Mouse (Mus musculus) intestine, embryonic 15.5 days (tissue): ENCODE measurements around the gene Ttc32. TPM values are rescaled to one million over a fixed set of nuclear protein-coding genes. Genes with fewer than 3 reads are reported as not detected.
"Not testable (repeated sequence)": the region's sequence is repeated elsewhere in the genome, so short reads cannot be mapped to it uniquely, and the experiment has no call there.

Experiments
- ATAC-seq: fragments of 200-750 bp; cut with Nextera tagmentation; 2 replicates; pipeline ENCODE4 v1.8.0; 2017; ENCODE audit warnings: moderate TSS enrichment, moderate library complexity
- H3K27ac ChIP-seq: fragments of 300-500 bp; sonication (generic); 2 replicates; pipeline ENCODE4 v1.5.1; 2015; ENCODE audit warnings: mild to moderate bottlenecking, inconsistent platforms
- H3K27me3 ChIP-seq: fragments of 300-500 bp; sonication (generic); replicated peaks from 2 replicates; pipeline ENCODE4 v1.6.1; 2015; ENCODE audit warnings: inconsistent platforms
- H3K36me3 ChIP-seq: fragments of 300-500 bp; sonication (generic); 2 replicates; pipeline ENCODE4 v1.6.1; 2015; ENCODE audit warnings: inconsistent platforms
- H3K4me1 ChIP-seq: fragments of 300-500 bp; sonication (generic); replicated peaks from 2 replicates; pipeline ENCODE4 v1.6.1; 2015; ENCODE audit warnings: inconsistent platforms
- H3K4me2 ChIP-seq: fragments of 300-500 bp; sonication (generic); replicated peaks from 2 replicates; pipeline ENCODE4 v1.6.1; 2015; ENCODE audit warnings: mild to moderate bottlenecking, inconsistent platforms
- H3K4me3 ChIP-seq: fragments of 300-500 bp; sonication (generic); replicated peaks from 2 replicates; pipeline ENCODE4 v1.5.1; 2015; ENCODE audit warnings: inconsistent platforms
- H3K9ac ChIP-seq: fragments of 300-500 bp; sonication (generic); 2 replicates; pipeline ENCODE4 v1.6.1; 2015; ENCODE audit warnings: inconsistent platforms
- H3K9me3 ChIP-seq: fragments of 300-500 bp; sonication (generic); 2 replicates; pipeline ENCODE4 v1.6.1; 2016; ENCODE audit warnings: inconsistent platforms
- WGBS: fragments of 180-500 bp; shearing (Covaris S2); methylation state at CpG from one replicate; pipeline ENCODE4 v1.1.7; 2015; 5-methylcytosine and 5-hydroxymethylcytosine counted together
- polyA plus RNA-seq: library from polyadenylated mRNA; unstranded; fragments of >200 nt; fragmentation: Nextera tagmentation; extraction: Ambion mirVana; gene quantifications from 2 replicates; pipeline ENCODE4 v1.2.1, GENCODE M21; 2015

The Ttc32 gene
- polyA plus RNA-seq, 1 experiment from 2014 or later, result 35.8 TPM

DNA sequence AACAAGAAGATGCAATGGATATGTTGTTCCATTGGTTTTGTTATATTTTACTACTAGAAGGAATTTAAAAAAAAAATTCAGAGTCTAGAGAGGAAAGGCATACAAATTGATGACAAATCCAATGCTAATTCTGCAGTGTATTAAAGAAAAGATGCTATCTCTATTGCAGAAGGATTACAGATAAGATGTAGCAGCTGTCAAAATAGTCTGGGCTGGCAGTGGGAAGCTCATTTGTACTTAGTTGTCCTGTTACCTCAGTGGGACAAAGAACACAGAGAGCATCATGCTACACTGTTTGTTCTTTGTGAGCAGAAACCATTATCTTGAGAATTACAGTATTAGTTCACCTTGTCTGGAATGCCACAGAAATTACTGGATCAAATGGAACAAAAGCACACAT is 3.0 kb upstream of the Ttc32 start:
- H3K36me3 ChIP-seq, result no peaks in the 10 kb centered on the region
- H3K4me1 ChIP-seq, result no peaks in the 10 kb centered on the region
- no peak overlapping the region for H3K4me2 ChIP-seq
- ATAC-seq, result no peak
- no peak overlapping the region for H3K9ac ChIP-seq
- H3K27me3 ChIP-seq, result no peaks in the 10 kb centered on the region
- no peaks in the 10 kb centered on the region for H3K9me3 ChIP-seq
- H3K27ac ChIP-seq, result no peak overlapping the region
- H3K4me3 ChIP-seq, result no peak overlapping the region

GRCm38 (mm10) chr12:9028816-9029215 is 981 bp upstream of the Ttc32 start:
- WGBS, result 89% methylated on average over 7 of the region's 7 CpGs
- not testable (repeated sequence) for H3K27ac ChIP-seq, H3K4me3 ChIP-seq, H3K4me2 ChIP-seq, H3K9me3 ChIP-seq, H3K36me3 ChIP-seq, ATAC-seq, H3K27me3 ChIP-seq, H3K9ac ChIP-seq, H3K4me1 ChIP-seq

DNA sequence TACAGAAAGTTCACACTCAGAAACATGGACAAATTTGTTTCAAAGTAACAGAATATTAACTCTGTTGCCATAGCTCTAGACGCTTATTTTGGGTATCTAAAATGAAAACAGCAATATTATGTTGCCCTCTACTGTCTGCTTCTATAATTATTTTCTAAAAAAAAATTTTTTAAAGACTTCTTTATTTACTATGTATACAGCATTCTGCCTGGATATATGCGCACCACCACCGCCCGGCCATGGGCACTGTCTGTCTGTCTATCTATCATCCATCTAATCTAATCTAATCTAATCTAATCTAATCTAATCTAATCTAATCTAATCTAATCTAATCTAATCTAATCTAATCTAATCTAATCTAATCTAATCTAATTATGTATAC is 300 bp upstream of the Ttc32 start:
- Histone ChIP-seq H3K36me3 (no peaks in the 10 kb centered on the region), H3K9me3 (no peaks in the 10 kb centered on the region), H3K9ac (no peak overlapping the region), H3K4me1 (no peaks in the 10 kb centered on the region), H3K4me3 (peak overlapping the region; percentile 65), H3K27me3 (no peaks in the 10 kb centered on the region), H3K4me2 (peak overlapping the region; percentile 65), H3K27ac (no peak overlapping the region)
- 40% methylated on average over 4 of the region's 4 CpGs for WGBS
- ATAC-seq, result peak; percentile 52

GRCm38 (mm10) chr12:9031166-9031565 is 1.4 kb downstream of the Ttc32 start:
- H3K27ac ChIP-seq, result 0 out of 2 replicates have a peak overlapping the region, but pooled peaks have one; percentile 100
- WGBS, result 62% methylated on average over 8 of the region's 8 CpGs
- H3K4me1 ChIP-seq, result no peaks in the 10 kb centered on the region
- peak overlapping the region; percentile 65 for H3K4me2 ChIP-seq
- no peak for ATAC-seq
- H3K9me3 ChIP-seq, result no peaks in the 10 kb centered on the region
- no peaks in the 10 kb centered on the region for H3K36me3 ChIP-seq
- H3K9ac ChIP-seq, result peak overlapping the region; percentile 91; the same call in 1 of the 2 replicates
- no peaks in the 10 kb centered on the region for H3K27me3 ChIP-seq
- H3K4me3 ChIP-seq, result peak overlapping the region; percentile 65

- no peak for ATAC-seq
- H3K9ac ChIP-seq, result no peak overlapping the region
- no peaks in the 10 kb centered on the region for H3K27me3 ChIP-seq
- no peaks in the 10 kb centered on the region for H3K9me3 ChIP-seq
- no peak overlapping the region for H3K27ac ChIP-seq
- H3K4me2 ChIP-seq, result no peak overlapping the region
- H3K36me3 ChIP-seq, result no peaks in the 10 kb centered on the region
- H3K4me3 ChIP-seq, result no peak overlapping the region
- no peaks in the 10 kb centered on the region for H3K4me1 ChIP-seq
These were observed 3.3 kb downstream of the Ttc32 start for GRCm38 (mm10) chr12:9033140-9033539.

DNA sequence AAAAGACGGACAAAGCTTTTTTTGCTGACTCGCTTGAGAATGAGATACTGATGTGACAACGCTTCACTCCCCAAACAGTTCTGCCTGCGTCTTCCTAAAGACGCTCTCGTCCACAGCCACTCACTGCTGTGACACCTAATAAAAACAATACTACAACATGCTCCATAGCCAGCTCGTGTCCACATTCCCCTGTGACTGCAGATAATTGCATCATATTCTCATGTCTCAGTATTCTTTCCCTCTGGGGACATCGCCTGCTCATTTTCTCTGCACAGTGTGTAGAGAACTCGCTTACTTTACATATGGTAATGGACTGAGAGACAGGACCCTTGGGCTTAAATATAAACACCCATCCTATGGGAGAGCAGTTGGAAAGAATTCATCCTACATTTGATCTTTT is 6.6 kb downstream of the Ttc32 start:
- Histone ChIP-seq H3K27me3 (no peaks in the 10 kb centered on the region), H3K4me3 (no peak overlapping the region), H3K9ac (no peak overlapping the region), H3K36me3 (no peaks in the 10 kb centered on the region), H3K27ac (no peak overlapping the region), H3K9me3 (no peaks in the 10 kb centered on the region), H3K4me1 (no peaks in the 10 kb centered on the region), H3K4me2 (no peak overlapping the region)
- 82% methylated on average over 9 of the region's 9 CpGs for WGBS
- ATAC-seq, result no peak

DNA sequence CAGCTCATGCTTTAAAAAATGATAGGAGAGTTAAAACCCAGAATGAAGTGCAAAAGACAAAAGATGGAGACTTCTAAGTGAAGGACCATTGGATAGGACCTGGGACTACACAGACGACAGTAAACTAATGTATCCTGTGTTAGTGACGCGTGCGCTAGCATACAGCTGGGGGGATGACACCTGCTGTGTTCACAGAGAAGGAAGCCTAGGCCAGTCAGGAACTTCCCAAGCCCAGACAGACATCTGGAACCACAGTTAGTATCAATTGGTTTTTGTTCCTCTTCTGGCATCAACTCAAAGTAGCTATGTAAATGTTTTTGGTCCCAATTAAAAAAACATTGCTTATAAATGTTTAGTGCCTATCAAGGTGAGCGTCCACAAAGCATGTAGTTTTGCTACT is 10.4 kb downstream of the Ttc32 start:
- Histone ChIP-seq H3K27me3 (no peaks in the 10 kb centered on the region), H3K4me3 (no peak overlapping the region), H3K27ac (no peak overlapping the region), H3K4me2 (no peak overlapping the region), H3K36me3 (no peaks in the 10 kb centered on the region), H3K4me1 (no peaks in the 10 kb centered on the region), H3K9me3 (no peaks in the 10 kb centered on the region), H3K9ac (no peak overlapping the region)
- 81% methylated on average over 5 of the region's 5 CpGs for WGBS
- ATAC-seq, result no peak

DNA sequence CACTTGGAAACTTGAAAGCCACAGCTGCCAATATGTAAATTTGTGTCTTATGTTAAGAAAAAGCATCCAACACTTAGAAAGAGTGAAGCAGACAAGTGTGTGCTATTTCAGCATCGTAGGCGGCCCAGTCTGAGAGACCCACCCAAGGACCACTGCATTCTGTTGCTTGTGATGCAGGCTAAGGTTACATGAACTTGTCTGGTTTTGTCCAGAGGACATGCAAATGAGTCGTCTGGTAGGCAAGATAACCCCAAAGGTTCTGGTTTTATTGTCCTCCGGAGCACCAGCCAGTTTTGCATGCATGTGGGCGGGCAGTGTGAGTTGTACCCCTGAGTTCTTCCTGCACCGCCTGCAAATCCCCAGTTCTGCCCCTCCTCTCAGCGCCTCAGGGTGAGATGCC is 10.9 kb downstream of the Ttc32 start:
- Histone ChIP-seq H3K9me3 (no peaks in the 10 kb centered on the region), H3K27me3 (no peaks in the 10 kb centered on the region), H3K4me2 (no peak overlapping the region), H3K9ac (no peak overlapping the region), H3K4me3 (no peak overlapping the region), H3K27ac (no peak overlapping the region), H3K36me3 (no peaks in the 10 kb centered on the region), H3K4me1 (no peaks in the 10 kb centered on the region)
- WGBS, result 69% methylated on average over 7 of the region's 7 CpGs
- no peak for ATAC-seq

GRCm38 (mm10) chr12:9042316-9042715 is 12.5 kb downstream of the Ttc32 start:
- Histone ChIP-seq H3K9me3 (no peaks in the 10 kb centered on the region), H3K4me3 (no peak overlapping the region), H3K4me1 (no peaks in the 10 kb centered on the region), H3K9ac (no peak overlapping the region), H3K27ac (no peak overlapping the region), H3K4me2 (no peak overlapping the region), H3K27me3 (no peaks in the 10 kb centered on the region), H3K36me3 (no peaks in the 10 kb centered on the region)
- WGBS, result 90% methylated on average over 5 of the region's 5 CpGs
- ATAC-seq, result no peak

DNA sequence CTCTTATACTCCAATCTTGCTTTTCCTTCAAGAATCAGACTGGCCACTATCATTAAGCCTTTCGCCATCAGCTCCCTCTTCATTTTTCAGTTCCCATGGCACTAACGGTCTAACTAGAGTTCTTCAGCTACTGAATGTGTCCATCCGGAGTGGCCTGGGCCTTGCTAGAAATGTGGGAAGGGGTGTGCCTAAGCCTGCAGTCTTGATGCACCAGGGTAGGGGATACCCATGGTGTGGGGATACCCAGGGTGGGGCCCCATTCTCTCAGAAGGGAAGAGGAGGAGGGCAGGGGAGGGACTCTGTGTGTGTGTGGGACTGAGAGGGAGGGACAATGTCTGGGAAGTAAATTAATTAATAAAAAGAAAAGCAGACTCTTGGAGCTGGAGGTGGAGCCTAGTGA is 13.0 kb downstream of the Ttc32 start:
- Histone ChIP-seq H3K4me3 (no peak overlapping the region), H3K36me3 (no peaks in the 10 kb centered on the region), H3K9ac (no peak overlapping the region), H3K9me3 (no peaks in the 10 kb centered on the region), H3K4me1 (no peaks in the 10 kb centered on the region), H3K27me3 (no peaks in the 10 kb centered on the region), H3K27ac (no peak overlapping the region), H3K4me2 (no peak overlapping the region)
- WGBS, result 85% methylated on average over 3 of the region's 3 CpGs
- ATAC-seq, result peak; percentile 46; the same call in 1 of the 2 replicates

GRCm38 (mm10) chr12:9044666-9045065 is 14.9 kb downstream of the Ttc32 start:
- H3K9me3 ChIP-seq, result no peaks in the 10 kb centered on the region
- no peak for ATAC-seq
- H3K27ac ChIP-seq, result no peak overlapping the region
- H3K4me1 ChIP-seq, result no peaks in the 10 kb centered on the region
- no peak overlapping the region for H3K4me3 ChIP-seq
- H3K4me2 ChIP-seq, result no peak overlapping the region
- 92% methylated on average over 7 of the region's 7 CpGs for WGBS
- no peaks in the 10 kb centered on the region for H3K27me3 ChIP-seq
- H3K36me3 ChIP-seq, result no peaks in the 10 kb centered on the region
- no peak overlapping the region for H3K9ac ChIP-seq

- Histone ChIP-seq H3K36me3 (no peaks in the 10 kb centered on the region), H3K4me2 (no peak overlapping the region), H3K9me3 (no peaks in the 10 kb centered on the region), H3K4me1 (no peaks in the 10 kb centered on the region), H3K27ac (no peak overlapping the region), H3K27me3 (no peaks in the 10 kb centered on the region), H3K9ac (no peak overlapping the region), H3K4me3 (no peak overlapping the region)
- no peak for ATAC-seq
- WGBS, result 74% methylated on average over 4 of the region's 4 CpGs
These were observed 16.9 kb downstream of the Ttc32 start for GRCm38 (mm10) chr12:9046674-9047073.

DNA sequence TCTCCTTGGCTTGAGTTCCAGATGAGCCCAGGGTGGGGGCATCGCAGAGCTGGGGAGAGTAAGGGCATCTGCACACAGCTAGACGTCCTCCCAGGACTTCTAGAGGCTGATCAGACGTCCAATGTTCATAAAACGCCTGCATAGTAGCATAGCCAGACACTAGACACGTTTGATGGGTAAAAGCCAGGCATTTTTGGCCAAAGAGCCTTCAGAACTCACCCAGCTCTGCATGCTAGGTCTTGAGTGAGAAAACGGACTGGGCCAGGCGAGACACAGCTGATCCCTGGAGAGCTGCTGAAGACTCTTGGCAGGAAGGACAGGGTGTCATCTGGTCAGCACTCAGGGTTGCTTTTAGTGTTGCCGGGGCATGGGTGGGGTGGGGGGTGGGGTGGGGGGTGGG is 18.3 kb downstream of the Ttc32 start:
- WGBS, result 61% methylated on average over 8 of the region's 8 CpGs
- no peaks in the 10 kb centered on the region for H3K27me3 ChIP-seq
- no peak overlapping the region for H3K27ac ChIP-seq
- no peaks in the 10 kb centered on the region for H3K4me1 ChIP-seq
- H3K4me2 ChIP-seq, result no peak overlapping the region
- no peaks in the 10 kb centered on the region for H3K36me3 ChIP-seq
- H3K9ac ChIP-seq, result no peak overlapping the region
- no peak for ATAC-seq
- no peaks in the 10 kb centered on the region for H3K9me3 ChIP-seq
- no peak overlapping the region for H3K4me3 ChIP-seq

- 28% methylated on average over 6 of the region's 6 CpGs for WGBS
- Histone ChIP-seq H3K9ac (no peak overlapping the region), H3K4me3 (no peak overlapping the region), H3K4me1 (no peaks in the 10 kb centered on the region), H3K27ac (no peak overlapping the region), H3K36me3 (no peaks in the 10 kb centered on the region), H3K27me3 (no peaks in the 10 kb centered on the region), H3K4me2 (no peak overlapping the region), H3K9me3 (no peaks in the 10 kb centered on the region)
- no peak for ATAC-seq
These were observed 21.0 kb downstream of the Ttc32 start for GRCm38 (mm10) chr12:9050824-9051223.
